Mouse (Mus musculus) mammary gland, adult 2 months (tissue): ENCODE results near the gene Cdyl. TPM values are rescaled to one million over a fixed set of nuclear protein-coding genes. Genes with fewer than 3 reads are reported as not detected.

ENCODE experiments used
- polyA plus RNA-seq: library from polyadenylated mRNA; depleted of rRNA; stranded (reverse); fragments of >200 nt; gene quantifications from 2 replicates; pipeline ENCODE4 v1.2.3, GENCODE M21; 2012; ENCODE audit warnings: low replicate concordance; rRNA removed

Gene Cdyl
- polyA plus RNA-seq, result 2.8 and 6.7 TPM in 2 replicates

DNA sequence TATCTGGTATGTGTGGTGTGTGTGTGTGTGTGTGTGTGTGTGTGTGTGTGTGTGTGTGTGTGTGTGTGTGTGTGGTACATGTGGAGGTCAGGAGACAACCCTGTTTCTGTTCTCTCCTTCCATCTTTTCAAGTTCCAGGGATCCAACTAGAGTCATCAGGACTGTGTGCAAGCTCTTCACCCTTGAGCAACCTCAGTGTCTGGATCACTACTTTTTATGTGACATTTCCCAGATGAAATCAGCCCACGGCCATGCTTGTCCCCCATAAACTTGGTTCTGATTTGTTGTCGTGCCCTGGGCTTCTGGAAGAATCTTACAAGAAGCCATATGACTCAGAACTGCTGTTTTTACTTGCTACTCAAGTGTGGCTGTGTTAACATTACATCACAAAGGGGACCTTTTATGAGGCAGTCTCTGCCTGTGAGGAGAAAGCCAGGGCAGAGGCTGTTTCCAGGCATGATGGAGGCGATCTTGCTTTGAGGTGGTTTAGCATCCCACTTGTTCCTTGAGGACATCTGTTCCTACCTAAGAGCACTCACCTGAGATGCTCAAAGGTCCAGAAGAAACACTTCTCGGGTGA is at the start of gene Cdyl:
Cdyl (plus strand) TSS at position 428 of the 580 bp plus-strand sequence.

DNA sequence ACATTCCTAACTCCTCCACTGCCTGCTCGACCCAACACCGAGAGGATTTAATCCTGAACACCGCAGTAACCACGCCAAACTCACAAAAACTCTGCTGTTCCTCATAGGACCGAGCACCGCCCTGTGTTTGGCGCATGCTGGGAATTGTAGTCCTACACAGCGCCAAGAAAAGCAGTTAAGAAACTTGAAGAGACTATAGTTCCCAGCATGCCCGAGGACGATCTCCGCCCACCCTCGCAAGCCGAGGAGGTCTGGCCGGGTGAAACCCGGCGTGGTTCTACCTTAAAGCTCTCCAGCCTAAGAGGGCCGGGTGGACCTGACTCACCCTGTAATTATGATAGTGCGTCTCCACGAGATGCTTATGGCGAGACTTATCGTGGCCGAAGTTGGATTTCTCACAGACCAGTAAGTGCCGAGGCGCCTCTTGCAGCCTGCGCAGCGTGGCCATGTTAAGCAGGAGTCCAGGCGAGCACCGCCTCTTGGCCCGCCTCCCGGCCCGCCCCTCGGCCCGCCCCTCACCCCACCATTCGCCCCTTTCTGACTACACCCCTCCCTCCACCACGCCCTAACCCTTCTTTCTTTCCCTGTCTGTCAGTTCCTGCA is 246.3 kb downstream of the Cdyl start, which contains the start of gene Rpp40:
Rpp40 (minus strand) TSS at position 481 of the 603 bp plus-strand sequence.

Other genes with a start within 250 kb of the Cdyl start
- gene Rpp40, start 246.5 kb downstream of the Cdyl start, polyA plus RNA-seq, result 3.4 and 6.8 TPM in 2 replicates